Comparison of ENCODE assay signal across 13 mouse cellular contexts in the genomic region with DNA sequence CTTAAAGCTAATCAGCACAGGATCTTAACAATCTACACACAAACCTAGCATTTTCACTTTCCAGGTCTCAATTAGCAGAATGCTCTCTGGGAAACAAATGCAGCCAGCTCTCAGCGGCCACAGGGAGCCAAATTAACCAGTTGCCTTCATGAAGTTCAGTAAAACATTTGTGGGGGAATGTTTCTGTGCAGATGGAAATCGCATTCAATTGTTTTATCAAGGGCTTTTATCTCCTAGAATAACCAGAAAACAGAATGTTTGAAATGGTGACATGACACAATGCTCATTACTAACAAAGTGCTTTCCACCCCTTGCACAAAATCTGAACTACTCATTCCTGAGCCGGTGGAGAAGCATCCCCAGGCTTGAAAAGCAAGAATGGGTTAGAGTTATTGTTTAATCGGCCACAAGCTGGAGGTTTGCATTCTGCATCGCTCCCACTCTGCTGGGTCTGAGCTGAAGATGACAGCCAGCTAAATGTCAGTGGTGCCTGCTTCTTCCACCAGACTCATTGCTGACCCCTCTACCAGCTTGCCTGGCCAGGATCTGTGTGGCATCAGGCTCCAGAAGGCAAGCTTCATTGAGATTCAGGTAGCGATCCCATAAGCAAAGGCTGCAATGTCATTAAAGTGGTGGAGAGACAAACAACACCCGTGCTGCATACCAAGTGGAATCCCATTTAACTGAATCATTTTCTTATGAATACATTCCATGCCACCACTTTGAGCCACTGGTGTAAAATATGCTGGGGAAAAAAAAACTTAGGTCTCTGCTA.
DNase-seq lines count a peak whose midpoint lies in the region; ATAC-seq lines count a peak whose summit lies in the region.
"Had no signal": no experiment of that assay in that cellular context is flagged by ENCODE, and none has a peak within 500 bp of the region (broad histone marks: within the 10 kb centered on the region; RNA-seq: fewer than 3 reads in every experiment).

No protein-coding gene starts in this region.

- no peak overlapping the region for H3K9ac ChIP-seq in kidney, embryonic 15.5 days
- H3K9ac ChIP-seq in forebrain, embryonic 13.5 days = no peak overlapping the region
- H3K9ac ChIP-seq in hindbrain, embryonic 16.5 days (ENCODE audit: low read depth, low read length) = no peak overlapping the region
- no peak overlapping the region for H3K9ac ChIP-seq in midbrain, embryonic 15.5 days
- H3K9ac ChIP-seq: embryonic facial prominence, embryonic 12.5 days had no signal

- H3K4me1 ChIP-seq in kidney, embryonic 15.5 days = no peaks in the 10 kb centered on the region
- H3K4me1 ChIP-seq in forebrain, embryonic 13.5 days = peaks cover 19% of the 10 kb centered on the region
- peaks cover 9% of the 10 kb centered on the region for H3K4me1 ChIP-seq in hindbrain, embryonic 16.5 days (ENCODE audit: control insufficient read depth, insufficient read depth, low read depth, low read length)
- H3K4me1 ChIP-seq in midbrain, embryonic 15.5 days = peaks cover 16% of the 10 kb centered on the region
- H3K4me1 ChIP-seq: embryonic facial prominence, embryonic 12.5 days had no signal

- no peak overlapping the region for H3K27ac ChIP-seq in kidney, embryonic 15.5 days
- H3K27ac ChIP-seq in forebrain, embryonic 13.5 days = peak overlapping the region; percentile 58
- H3K27ac ChIP-seq in hindbrain, embryonic 16.5 days (ENCODE audit: low read depth, low read length) = peak overlapping the region; percentile 80
- peak overlapping the region; percentile 68 for H3K27ac ChIP-seq in midbrain, embryonic 15.5 days
- H3K27ac ChIP-seq: embryonic facial prominence, embryonic 12.5 days had no signal

- WGBS in kidney, embryonic 15.5 days = 76% methylated on average over 7 of the region's 7 CpGs
- 25% methylated on average over 7 of the region's 7 CpGs for WGBS in forebrain, embryonic 13.5 days
- WGBS in hindbrain, embryonic 16.5 days = 44% methylated on average over 7 of the region's 7 CpGs
- WGBS in midbrain, embryonic 15.5 days = 44% methylated on average over 7 of the region's 7 CpGs

- no peaks in the 10 kb centered on the region for H3K9me3 ChIP-seq in kidney, embryonic 15.5 days (replicated peaks)
- H3K9me3 ChIP-seq in forebrain, embryonic 13.5 days (replicated peaks) = no peaks in the 10 kb centered on the region
- no peaks in the 10 kb centered on the region for H3K9me3 ChIP-seq in hindbrain, embryonic 16.5 days (ENCODE audit: control insufficient read depth, low read length)
- no peaks in the 10 kb centered on the region for H3K9me3 ChIP-seq in midbrain, embryonic 15.5 days
- H3K9me3 ChIP-seq: embryonic facial prominence, embryonic 12.5 days had no signal

- peak; percentile 1 for DNase-seq in kidney, postnatal 10 days
- no peak for DNase-seq in ovary, postnatal 36 days (ENCODE audit: low spot score)
- no peak for DNase-seq in embryo, embryonic 9.5 days (ENCODE audit: extremely low spot score)
- DNase-seq in testis, postnatal 14 days (ENCODE audit: low spot score) = no peak
- DNase-seq: cerebellum, adult 11-12 months; gastrocnemius, postnatal 14 days; kidney, adult 18-20 months; lung, postnatal 36 days had no signal

- H3K36me3 ChIP-seq in kidney, embryonic 15.5 days = no peaks in the 10 kb centered on the region
- no peaks in the 10 kb centered on the region for H3K36me3 ChIP-seq in forebrain, embryonic 13.5 days (ENCODE audit: poor library complexity, severe bottlenecking)
- H3K36me3 ChIP-seq in hindbrain, embryonic 16.5 days (ENCODE audit: control insufficient read depth, insufficient read depth, low read length) = no peaks in the 10 kb centered on the region
- H3K36me3 ChIP-seq in midbrain, embryonic 15.5 days (replicated peaks) = no peaks in the 10 kb centered on the region
- H3K36me3 ChIP-seq: embryonic facial prominence, embryonic 12.5 days had no signal

- H3K27me3 ChIP-seq in kidney, embryonic 15.5 days = no peaks in the 10 kb centered on the region
- no peaks in the 10 kb centered on the region for H3K27me3 ChIP-seq in forebrain, embryonic 13.5 days
- no peaks in the 10 kb centered on the region for H3K27me3 ChIP-seq in hindbrain, embryonic 16.5 days (replicated peaks; ENCODE audit: control insufficient read depth, insufficient read depth, low read length)
- no peaks in the 10 kb centered on the region for H3K27me3 ChIP-seq in midbrain, embryonic 15.5 days (replicated peaks)
- H3K27me3 ChIP-seq: embryonic facial prominence, embryonic 12.5 days had no signal

- H3K4me2 ChIP-seq in kidney, embryonic 15.5 days = no peak overlapping the region
- H3K4me2 ChIP-seq in forebrain, embryonic 13.5 days = peak overlapping the region; percentile 45
- no peak overlapping the region for H3K4me2 ChIP-seq in hindbrain, embryonic 16.5 days (ENCODE audit: low read length)
- no peak overlapping the region for H3K4me2 ChIP-seq in midbrain, embryonic 15.5 days
- H3K4me2 ChIP-seq: embryonic facial prominence, embryonic 12.5 days had no signal

- no peak overlapping the region for H3K4me3 ChIP-seq in kidney, embryonic 15.5 days (replicated peaks)
- no peak overlapping the region for H3K4me3 ChIP-seq in forebrain, embryonic 13.5 days
- H3K4me3 ChIP-seq in hindbrain, embryonic 16.5 days (ENCODE audit: low read length) = no peak overlapping the region
- no peak overlapping the region for H3K4me3 ChIP-seq in midbrain, embryonic 15.5 days
- H3K4me3 ChIP-seq: embryonic facial prominence, embryonic 12.5 days had no signal

- no peak for ATAC-seq in kidney, embryonic 15.5 days (replicated peaks; ENCODE audit: low FRiP score)
- peak; percentile 91 for ATAC-seq in forebrain, embryonic 13.5 days
- ATAC-seq in hindbrain, embryonic 16.5 days = peak; percentile 93
- peak; percentile 84 for ATAC-seq in midbrain, embryonic 15.5 days (replicated peaks)
